ENCODE assay signal across 8 mouse cellular contexts in the genomic region with DNA sequence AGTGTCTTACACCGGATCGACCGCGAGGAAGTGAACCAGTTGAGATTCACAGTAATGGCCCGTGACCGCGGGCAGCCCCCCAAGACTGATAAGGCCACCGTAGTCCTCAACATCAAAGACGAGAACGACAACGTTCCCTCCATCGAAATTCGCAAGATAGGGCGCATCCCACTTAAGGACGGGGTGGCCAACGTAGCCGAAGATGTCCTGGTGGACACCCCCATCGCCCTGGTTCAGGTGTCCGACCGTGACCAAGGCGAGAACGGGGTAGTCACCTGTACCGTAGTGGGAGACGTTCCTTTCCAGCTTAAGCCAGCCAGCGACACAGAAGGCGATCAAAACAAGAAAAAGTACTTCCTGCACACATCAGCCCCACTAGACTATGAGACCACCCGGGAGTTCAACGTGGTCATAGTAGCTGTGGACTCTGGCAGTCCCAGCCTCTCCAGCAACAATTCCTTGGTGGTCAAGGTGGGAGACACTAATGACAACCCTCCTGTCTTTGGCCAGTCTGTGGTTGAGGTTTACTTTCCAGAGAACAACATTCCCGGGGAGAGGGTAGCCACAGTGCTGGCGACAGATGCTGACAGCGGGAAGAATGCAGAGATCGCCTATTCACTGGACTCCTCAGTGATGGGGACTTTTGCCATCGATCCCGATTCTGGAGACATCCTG. TPM values are rescaled to one million over a fixed set of nuclear protein-coding genes. Genes with fewer than 3 reads are reported as not detected.
DNase-seq lines count a peak whose midpoint lies in the region; ATAC-seq and TF ChIP-seq lines count a peak whose summit lies in the region.

No protein-coding gene starts in this region.

- H3K9ac ChIP-seq in hindbrain, embryonic 14.5 days = peak overlapping the region; percentile 84
- H3K9ac ChIP-seq in midbrain, embryonic 12.5 days (replicated peaks) = peak overlapping the region; percentile 71; the same call in 1 of the 2 replicates

- H3K9me3 ChIP-seq in hindbrain, embryonic 14.5 days (ENCODE audit: control insufficient read depth, low read length) = no peaks in the 10 kb centered on the region
- no peaks in the 10 kb centered on the region for H3K9me3 ChIP-seq in midbrain, embryonic 12.5 days

- ATAC-seq in hindbrain, embryonic 14.5 days (ENCODE audit: low FRiP score) = no peak
- no peak for ATAC-seq in midbrain, embryonic 12.5 days (ENCODE audit: low FRiP score, low read depth)

- no peak overlapping the region for H3K27ac ChIP-seq in gastrocnemius, adult 2 months
- no peak overlapping the region for H3K27ac ChIP-seq in spleen, adult 2 months (ENCODE audit: insufficient read depth, low read length)
- H3K27ac ChIP-seq in hindbrain, embryonic 14.5 days = peak overlapping the region; percentile 86
- no peak overlapping the region for H3K27ac ChIP-seq in midbrain, embryonic 12.5 days (replicated peaks)

- H3K27me3 ChIP-seq in spleen, adult 2 months (ENCODE audit: control insufficient read depth, insufficient read depth, low read length) = peaks cover 27% of the 10 kb centered on the region
- H3K27me3 ChIP-seq in hindbrain, embryonic 14.5 days (ENCODE audit: control insufficient read depth, insufficient read depth, low read length) = no peaks in the 10 kb centered on the region
- H3K27me3 ChIP-seq in midbrain, embryonic 12.5 days = peaks cover 25% of the 10 kb centered on the region

- H3K4me1 ChIP-seq in spleen, adult 2 months (ENCODE audit: control insufficient read depth, insufficient read depth, insufficient read length) = peaks cover 8% of the 10 kb centered on the region
- H3K4me1 ChIP-seq in hindbrain, embryonic 14.5 days (replicated peaks; ENCODE audit: control insufficient read depth, insufficient read depth, low read length) = peaks cover 16% of the 10 kb centered on the region
- H3K4me1 ChIP-seq in midbrain, embryonic 12.5 days = peaks cover 16% of the 10 kb centered on the region

- peak overlapping the region; percentile 86 for H3K4me2 ChIP-seq in hindbrain, embryonic 14.5 days (replicated peaks)
- H3K4me2 ChIP-seq in midbrain, embryonic 12.5 days (replicated peaks) = peak overlapping the region; percentile 90

- no peak for DNase-seq in gastrocnemius, adult 2 months
- no peak for DNase-seq in gastrocnemius, postnatal 14 days
- DNase-seq in spleen, adult 2 months (ENCODE audit: low read depth in 1 of 2, low spot score in 2 of 2) = no peak
- no peak for DNase-seq in spleen, postnatal 36 days (ENCODE audit: low spot score in 2 of 2)
- peak; percentile 36 for DNase-seq in hindbrain, embryonic 14.5 days (ENCODE audit: low spot score)
- no peak for DNase-seq in yolk sac, embryonic 10.5 days (ENCODE audit: low spot score)
- no peak for DNase-seq in cerebellum, adult 11-12 months

- 22% methylated on average over 34 of the region's 34 CpGs for WGBS in spleen, adult 2 months
- WGBS in hindbrain, embryonic 14.5 days = 4% methylated on average over 34 of the region's 34 CpGs
- 6% methylated on average over 34 of the region's 34 CpGs for WGBS in midbrain, embryonic 12.5 days

- TF ChIP-seq POLR2A in spleen, adult 2 months (IDR thresholded peaks at IDR 0.05; ENCODE audit: low read depth, low read length) = no peak

- intact Hi-C loops in gastrocnemius, adult 2 months (cut with DNase I) = no loop called here
- intact Hi-C loops in gastrocnemius, postnatal 14 days (cut with DNase I; ENCODE audit: low total_unique reads) = no loop called here

- no peaks in the 10 kb centered on the region for H3K36me3 ChIP-seq in spleen, adult 2 months (ENCODE audit: control insufficient read depth, insufficient read depth, low read length)
- no peaks in the 10 kb centered on the region for H3K36me3 ChIP-seq in hindbrain, embryonic 14.5 days (replicated peaks; ENCODE audit: control insufficient read depth, insufficient read depth)
- no peaks in the 10 kb centered on the region; the same call in 1 of the 2 replicates for H3K36me3 ChIP-seq in midbrain, embryonic 12.5 days

- no peak for TF ChIP-seq CTCF in gastrocnemius, adult 2 months (IDR thresholded peaks at IDR 0.05)
- TF ChIP-seq CTCF in spleen, adult 2 months (IDR thresholded peaks at IDR 0.05; ENCODE audit: extremely low read depth, insufficient read depth, insufficient read length, insufficient replicate concordance) = no peak

- peak overlapping the region; percentile 84 for H3K4me3 ChIP-seq in gastrocnemius, adult 2 months
- 0 out of 2 replicates have a peak overlapping the region, but pooled peaks have one; percentile 28 for H3K4me3 ChIP-seq in spleen, adult 2 months (ENCODE audit: extremely low read depth, insufficient read depth, insufficient read length)
- H3K4me3 ChIP-seq in hindbrain, embryonic 14.5 days (replicated peaks; ENCODE audit: low read length) = peak overlapping the region; percentile 56
- H3K4me3 ChIP-seq in midbrain, embryonic 12.5 days = peak overlapping the region; percentile 68

RNA-seq across cellular contexts. Expression of a gene that starts 2.6 kb away (rescaled TPM):
- 1 to 10 TPM; 2.3 to 2.9 TPM for total RNA-seq in gastrocnemius, adult 2 months (2021)
- total RNA-seq in gastrocnemius, postnatal 14 days (2021) = 1 to 10 TPM; 5.8 to 7.4 TPM
- polyA plus RNA-seq in spleen, adult 2 months (2012; rRNA removed) = 2.3 and 2.8 TPM in 2 replicates
- 34.4 and 37.5 TPM in 2 replicates for polyA plus RNA-seq in hindbrain, embryonic 14.5 days (2014; fragmentation: Nextera tagmentation; extraction: Ambion mirVana)
- 10.8 and 11.6 TPM in 2 replicates for polyA plus RNA-seq in midbrain, embryonic 12.5 days (2016; fragmentation: Nextera tagmentation; extraction: Ambion mirVana)

Comparison
In these comparisons a context has a peak if more than half of its experiments do, and no peak if none do; other contexts are left out.
1. H3K4me3 ChIP-seq: peak in every context shown above with its lines; median percentile 84 in gastrocnemius, adult 2 months; 68 in midbrain, embryonic 12.5 days; 56 in hindbrain, embryonic 14.5 days; 28 in spleen, adult 2 months.